Mouse (Mus musculus): ENCODE results near the gene Yeats2. TPM values are rescaled to one million over a fixed set of nuclear protein-coding genes. Genes with fewer than 3 reads are reported as not detected.

The Yeats2 gene
- polyA plus RNA-seq, 1 experiment from 2014 or later: 18.1 TPM

DNA sequence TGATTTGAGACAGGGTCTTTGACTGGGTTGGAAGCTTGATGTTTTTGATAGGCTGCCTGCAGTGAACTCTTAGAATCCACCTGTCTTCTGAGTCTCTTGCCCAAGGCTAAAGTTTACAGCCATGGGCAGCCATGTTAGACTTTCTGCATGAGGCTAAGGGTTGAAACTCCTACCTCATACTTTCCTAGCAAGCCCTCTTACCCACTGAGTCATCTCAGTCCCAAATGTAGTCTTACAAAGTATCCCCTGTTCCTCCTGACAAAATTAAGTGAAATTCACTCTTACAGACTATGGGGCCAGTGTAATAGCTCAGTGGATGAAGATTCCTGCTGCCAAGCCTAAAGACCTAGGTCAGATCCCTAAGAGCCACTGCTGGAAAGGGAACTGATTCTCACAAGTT, 106.2 kb downstream of the Yeats2 start:
- no peaks in the 10 kb centered on the region for H3K27me3 ChIP-seq (replicated peaks)
- no peak overlapping the region for H3K4me2 ChIP-seq
- H3K4me1 ChIP-seq: no peaks in the 10 kb centered on the region
- H3K4me3 ChIP-seq (replicated peaks): no peak overlapping the region
- ATAC-seq (ENCODE audit: low FRiP score): no peak
- H3K27ac ChIP-seq (replicated peaks): no peak overlapping the region
- H3K9me3 ChIP-seq (replicated peaks): no peaks in the 10 kb centered on the region
- no peak overlapping the region for H3K9ac ChIP-seq (replicated peaks)
- no peaks in the 10 kb centered on the region for H3K36me3 ChIP-seq

DNA sequence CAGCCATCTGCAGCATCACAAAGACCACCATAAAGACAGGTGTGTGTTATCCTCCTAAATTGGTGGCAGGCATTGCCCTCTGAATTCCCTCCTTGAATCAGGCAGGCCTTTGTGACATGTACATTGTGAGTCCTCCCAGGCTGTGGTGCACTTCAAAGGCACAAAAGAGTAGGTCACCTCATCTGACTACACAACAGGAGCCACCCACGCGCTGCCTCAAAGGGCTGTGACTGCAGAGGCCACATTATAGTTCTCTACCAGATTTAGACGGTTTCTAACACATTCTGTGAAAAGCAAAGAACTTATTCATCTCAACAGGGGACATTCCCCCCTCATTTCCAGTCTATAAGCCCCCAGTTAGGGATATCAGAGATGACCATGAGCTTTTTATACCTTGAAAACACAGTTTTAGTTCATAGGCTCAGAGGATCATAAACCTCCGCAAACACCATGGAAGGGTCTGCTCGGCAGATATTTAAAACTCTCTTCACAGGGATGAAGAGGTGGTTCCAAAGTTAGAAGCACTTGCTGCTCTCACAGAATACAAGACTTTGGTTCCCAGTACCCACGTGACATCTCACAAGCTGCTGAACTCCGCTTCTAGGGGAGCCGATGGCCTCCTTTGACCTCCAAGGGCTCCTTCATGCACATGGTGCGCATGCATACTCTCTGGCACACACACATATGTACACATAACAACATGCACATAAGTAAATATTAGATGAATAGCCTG, 107.7 kb downstream of the Yeats2 start:
- no peak for ATAC-seq (ENCODE audit: low FRiP score)
- Histone ChIP-seq H3K4me1 (no peaks in the 10 kb centered on the region), H3K9me3 (replicated peaks) (no peaks in the 10 kb centered on the region), H3K27me3 (replicated peaks) (no peaks in the 10 kb centered on the region), H3K36me3 (no peaks in the 10 kb centered on the region), H3K4me2 (no peak overlapping the region), H3K27ac (replicated peaks) (no peak overlapping the region), H3K4me3 (replicated peaks) (no peak overlapping the region), H3K9ac (replicated peaks) (no peak overlapping the region)
- WGBS: 85% methylated on average over 9 of the region's 9 CpGs

DNA sequence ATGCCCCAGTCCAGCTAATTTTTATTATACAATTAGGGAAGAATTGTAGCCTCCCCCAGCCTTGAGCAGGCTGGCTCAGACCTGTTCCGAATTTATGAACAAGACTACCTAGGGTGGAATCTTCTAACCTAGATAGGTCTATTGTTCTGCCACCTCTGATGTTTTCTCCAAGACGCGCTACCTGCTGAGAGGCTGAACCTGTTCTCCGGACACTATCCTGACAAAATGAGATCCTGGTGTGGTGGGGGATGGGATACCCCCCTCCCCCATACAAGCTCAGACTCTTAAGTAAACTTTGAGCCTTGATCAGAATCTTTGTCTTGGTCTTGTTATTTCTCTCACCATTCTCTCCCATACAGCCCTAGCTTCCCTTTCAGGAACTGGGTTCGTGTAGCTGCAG, 117.1 kb downstream of the Yeats2 start:
- ATAC-seq (ENCODE audit: low FRiP score): no peak
- no peak overlapping the region for H3K4me3 ChIP-seq (replicated peaks)
- no peak overlapping the region for H3K4me2 ChIP-seq

DNA sequence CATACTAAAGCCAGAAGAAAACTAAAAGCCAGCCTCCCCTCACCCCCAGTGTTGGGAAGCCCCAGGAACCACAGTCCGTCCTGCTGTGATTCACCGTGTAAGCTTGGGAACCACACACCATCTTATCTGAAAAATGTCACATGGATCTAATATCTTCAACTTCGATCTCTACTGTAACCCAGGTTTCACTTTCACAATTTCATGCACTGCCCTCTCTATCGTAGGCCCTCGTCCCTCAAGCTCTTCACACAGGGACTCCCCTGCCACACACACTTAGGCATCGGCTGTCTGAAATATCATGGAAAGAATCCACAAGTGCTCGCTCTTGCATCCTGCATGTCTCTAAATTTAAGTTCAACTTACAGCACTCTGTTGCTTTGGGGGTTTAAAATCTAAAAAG, 124.2 kb downstream of the Yeats2 start:
- Histone ChIP-seq H3K36me3 (no peaks in the 10 kb centered on the region), H3K9me3 (replicated peaks) (no peaks in the 10 kb centered on the region), H3K27ac (replicated peaks) (no peak overlapping the region), H3K4me2 (no peak overlapping the region), H3K9ac (replicated peaks) (no peak overlapping the region), H3K27me3 (replicated peaks) (no peaks in the 10 kb centered on the region), H3K4me3 (replicated peaks) (no peak overlapping the region), H3K4me1 (no peaks in the 10 kb centered on the region)
- no peak for ATAC-seq (ENCODE audit: low FRiP score)
- 83% methylated on average over 7 of the region's 7 CpGs for WGBS

More for the DNA sequence above, 117.1 kb downstream of the Yeats2 start:
- Histone ChIP-seq H3K9ac (replicated peaks) (no peak overlapping the region), H3K9me3 (replicated peaks) (no peaks in the 10 kb centered on the region), H3K27me3 (replicated peaks) (no peaks in the 10 kb centered on the region), H3K27ac (replicated peaks) (no peak overlapping the region), H3K36me3 (no peaks in the 10 kb centered on the region), H3K4me1 (no peaks in the 10 kb centered on the region)
- WGBS: 79% methylated on average over 5 of the region's 5 CpGs

DNA sequence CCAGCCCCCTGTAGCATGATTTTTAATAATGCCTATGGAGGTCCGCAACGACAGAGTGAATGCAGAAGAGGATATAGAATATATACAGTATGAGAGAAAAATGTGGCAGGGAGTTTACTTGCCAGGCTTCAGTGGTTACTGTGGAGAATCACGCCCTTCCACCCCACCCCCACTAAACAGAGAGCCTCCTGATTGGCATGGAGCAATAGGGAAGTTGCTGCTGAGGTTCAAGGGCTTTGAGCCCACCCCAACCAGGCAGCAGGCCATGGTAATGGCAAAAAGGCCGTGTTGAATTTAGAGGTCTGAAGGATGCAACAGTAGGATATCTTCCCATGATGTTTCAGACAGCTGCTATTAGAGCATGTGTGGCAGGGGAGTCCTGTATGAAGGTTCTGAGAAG, 130.5 kb downstream of the Yeats2 start:
- Histone ChIP-seq H3K27ac (replicated peaks) (no peak overlapping the region), H3K4me3 (replicated peaks) (no peak overlapping the region), H3K36me3 (no peaks in the 10 kb centered on the region), H3K27me3 (replicated peaks) (no peaks in the 10 kb centered on the region), H3K4me2 (no peak overlapping the region), H3K9me3 (replicated peaks) (no peaks in the 10 kb centered on the region), H3K9ac (replicated peaks) (no peak overlapping the region), H3K4me1 (no peaks in the 10 kb centered on the region)
- WGBS: 80% methylated on average over 4 of the region's 4 CpGs
- ATAC-seq (ENCODE audit: low FRiP score): no peak

DNA sequence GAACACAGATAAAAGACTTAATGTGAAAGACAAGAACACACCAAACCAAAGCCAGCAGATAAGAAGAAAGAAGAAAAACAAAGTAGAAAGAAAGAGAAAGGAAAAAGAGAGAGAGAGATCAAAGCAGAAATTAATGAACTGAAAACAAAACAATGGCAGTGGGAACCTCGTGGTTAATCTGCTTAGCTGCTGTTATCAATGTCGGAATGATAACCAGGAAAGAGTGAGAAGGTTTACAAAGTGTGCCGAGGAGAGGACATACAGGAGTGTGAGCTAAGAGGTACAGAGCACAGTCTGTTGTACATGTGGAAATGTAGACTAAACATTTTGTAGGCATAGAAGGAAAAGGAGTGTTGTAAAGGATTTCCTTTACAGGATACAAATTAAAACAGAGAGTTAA, 132.1 kb downstream of the Yeats2 start:
- H3K27ac ChIP-seq (replicated peaks): no peak overlapping the region
- no peak overlapping the region for H3K4me3 ChIP-seq (replicated peaks)
- H3K9ac ChIP-seq (replicated peaks): no peak overlapping the region
- H3K9me3 ChIP-seq (replicated peaks): 0 out of 2 replicates have a peak, but pooled peaks cover 4% of the 10 kb centered on the region
- H3K36me3 ChIP-seq: peaks cover 2% of the 10 kb centered on the region
- no peaks in the 10 kb centered on the region for H3K4me1 ChIP-seq
- no peak for ATAC-seq (ENCODE audit: low FRiP score)
- H3K27me3 ChIP-seq (replicated peaks): no peaks in the 10 kb centered on the region
- H3K4me2 ChIP-seq: no peak overlapping the region
- 47% methylated on average over 3 of the region's 3 CpGs for WGBS

DNA sequence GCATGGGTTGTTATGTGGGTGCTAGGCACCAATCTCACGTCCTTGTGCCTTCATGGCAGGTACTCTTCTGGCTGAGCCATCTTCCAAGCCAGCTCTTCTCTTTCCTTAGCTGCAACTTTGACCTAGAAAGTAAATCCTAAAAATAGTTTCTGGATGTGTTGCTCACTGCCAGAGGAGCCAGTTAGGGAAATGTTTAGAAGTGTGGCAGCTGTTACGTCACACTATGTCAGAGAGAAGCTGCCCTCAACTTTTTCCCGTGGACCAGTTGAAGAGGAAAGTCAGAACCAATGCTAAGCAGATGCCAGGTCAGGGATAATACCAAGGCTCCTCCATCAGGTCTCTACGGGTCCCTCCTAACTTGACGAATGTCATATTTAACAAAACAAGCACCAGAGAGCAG, 138.5 kb downstream of the Yeats2 start:
- Histone ChIP-seq H3K36me3 (peaks cover 59% of the 10 kb centered on the region), H3K9ac (replicated peaks) (no peak overlapping the region), H3K4me3 (replicated peaks) (no peak overlapping the region), H3K4me2 (no peak overlapping the region), H3K9me3 (replicated peaks) (0 out of 2 replicates have a peak, but pooled peaks cover 4% of the 10 kb centered on the region), H3K27me3 (replicated peaks) (no peaks in the 10 kb centered on the region), H3K27ac (replicated peaks) (no peak overlapping the region), H3K4me1 (no peaks in the 10 kb centered on the region)
- no peak for ATAC-seq (ENCODE audit: low FRiP score)
- 98% methylated on average over 5 of the region's 5 CpGs for WGBS

DNA sequence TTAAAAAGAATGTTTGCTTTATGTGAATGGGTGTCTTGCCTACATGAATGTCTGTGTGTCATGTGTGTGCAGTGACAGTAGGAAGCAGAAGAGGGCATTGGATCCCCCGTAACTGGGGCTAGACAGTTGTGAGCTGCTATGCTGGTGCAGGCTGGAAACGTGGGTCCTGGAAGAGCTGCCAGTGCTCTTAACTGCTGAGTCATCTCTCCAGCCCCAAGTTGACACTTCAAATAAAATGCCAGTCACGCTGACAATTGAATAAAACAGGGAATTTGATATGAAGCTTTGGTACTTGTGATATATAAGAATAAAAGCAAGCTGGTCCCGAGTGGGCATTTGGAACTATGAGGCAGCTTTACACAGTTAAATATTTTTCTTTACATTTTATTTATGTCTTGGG, 139.4 kb downstream of the Yeats2 start:
- peaks cover 67% of the 10 kb centered on the region for H3K36me3 ChIP-seq
- 87% methylated on average over 4 of the region's 4 CpGs for WGBS
- no peaks in the 10 kb centered on the region for H3K27me3 ChIP-seq (replicated peaks)
- no peak overlapping the region for H3K4me2 ChIP-seq
- no peak overlapping the region for H3K27ac ChIP-seq (replicated peaks)
- H3K9me3 ChIP-seq (replicated peaks): 0 out of 2 replicates have a peak, but pooled peaks cover 4% of the 10 kb centered on the region
- no peaks in the 10 kb centered on the region for H3K4me1 ChIP-seq
- H3K4me3 ChIP-seq (replicated peaks): no peak overlapping the region
- no peak for ATAC-seq (ENCODE audit: low FRiP score)
- no peak overlapping the region for H3K9ac ChIP-seq (replicated peaks)

Other genes starting within 250 kb of the Yeats2 start
- gene Klhl6, start 158.0 kb upstream of the Yeats2 start, polyA plus RNA-seq (2015; fragmentation: Nextera tagmentation; extraction: Ambion mirVana): 3.9 and 15.5 TPM in 2 replicates
- 35.9 and 38.8 TPM in 2 replicates for gene Klhl24, start 43.5 kb upstream of the Yeats2 start, polyA plus RNA-seq (2015; fragmentation: Nextera tagmentation; extraction: Ambion mirVana)
- 7.9 and 9.0 TPM in 2 replicates for gene Map6d1, start 100.3 kb downstream of the Yeats2 start, polyA plus RNA-seq (2015; fragmentation: Nextera tagmentation; extraction: Ambion mirVana)
- 69.0 and 71.3 TPM in 2 replicates for gene Parl, start 161.3 kb downstream of the Yeats2 start, polyA plus RNA-seq (2015; fragmentation: Nextera tagmentation; extraction: Ambion mirVana)
- not detected in 2 replicates for gene Cyp2ab1, start 184.3 kb downstream of the Yeats2 start, polyA plus RNA-seq (2015; fragmentation: Nextera tagmentation; extraction: Ambion mirVana)

Measured in neural tube, embryonic 15.5 days (tissue).